Mouse (Mus musculus) adrenal gland, postnatal 4 days (tissue): ENCODE results near the gene Efl1. TPM values are rescaled to one million over a fixed set of nuclear protein-coding genes. Genes with fewer than 3 reads are reported as not detected.
"Not testable (repeated sequence)": the region's sequence is repeated elsewhere in the genome, so short reads cannot be mapped to it uniquely, and the experiment has no call there.

ENCODE experiments used
- DNase-seq, 2 experiments: peaks; one replicate each; pipeline ENCODE4 v3.0.0; 2021 to 2022; ENCODE audit warnings: low spot score in 2 of 2, mixed read lengths in 2 of 2
- total RNA-seq, 2 experiments: library from RNA; stranded (reverse); gene quantifications; 2 replicates each; pipeline ENCODE4 v1.2.3; 2021

Efl1 gene
- total RNA-seq, 2 experiments from 2014 or later = 20.3 to 24.6 TPM

- DNase-seq = no peak
These were observed 107.3 kb downstream of the Efl1 start for GRCm38 (mm10) chr7:82755602-82756155.

- no peak for DNase-seq
These were observed 110.1 kb downstream of the Efl1 start for GRCm38 (mm10) chr7:82758521-82758920.

- DNase-seq = no peak
These were observed 110.7 kb downstream of the Efl1 start for GRCm38 (mm10) chr7:82759091-82759490.

- DNase-seq = no peak
These were observed 116.5 kb downstream of the Efl1 start for GRCm38 (mm10) chr7:82764951-82765350.

GRCm38 (mm10) chr7:82766623-82767022 lies 118.2 kb downstream of the Efl1 start:
- DNase-seq = no peak

GRCm38 (mm10) chr7:82770207-82770606 lies 121.8 kb downstream of the Efl1 start:
- DNase-seq = peak in 1 of 2 experiments; percentile 10

- DNase-seq = not testable (repeated sequence)
These were observed 122.7 kb downstream of the Efl1 start for GRCm38 (mm10) chr7:82770957-82771660.

GRCm38 (mm10) chr7:82771661-82772021 lies 123.2 kb downstream of the Efl1 start:
- not testable (repeated sequence) for DNase-seq

- DNase-seq = no peak
These were observed 124.1 kb downstream of the Efl1 start for GRCm38 (mm10) chr7:82772481-82772880.

- no peak for DNase-seq
These were observed 124.7 kb downstream of the Efl1 start for GRCm38 (mm10) chr7:82773150-82773549.

GRCm38 (mm10) chr7:82773884-82774283 lies 125.5 kb downstream of the Efl1 start:
- DNase-seq = no peak

- no peak for DNase-seq
These were observed 126.7 kb downstream of the Efl1 start for GRCm38 (mm10) chr7:82775090-82775489.

GRCm38 (mm10) chr7:82783071-82783470 lies 134.7 kb downstream of the Efl1 start:
- no peak for DNase-seq

GRCm38 (mm10) chr7:82783693-82784092 lies 135.3 kb downstream of the Efl1 start:
- no peak for DNase-seq

GRCm38 (mm10) chr7:82785335-82785934 lies 137.0 kb downstream of the Efl1 start:
- DNase-seq = no peak

GRCm38 (mm10) chr7:82785970-82786647 lies 137.7 kb downstream of the Efl1 start:
- DNase-seq = peak in 1 of 2 experiments; percentile 8

GRCm38 (mm10) chr7:82792644-82793043 lies 144.2 kb downstream of the Efl1 start:
- no peak for DNase-seq

- no peak for DNase-seq
These were observed 144.7 kb downstream of the Efl1 start for GRCm38 (mm10) chr7:82793111-82793510.

- DNase-seq = no peak
These were observed 146.1 kb downstream of the Efl1 start for GRCm38 (mm10) chr7:82794542-82794941.

GRCm38 (mm10) chr7:82802206-82802605 lies 153.8 kb downstream of the Efl1 start:
- no peak for DNase-seq

GRCm38 (mm10) chr7:82808257-82808656 lies 159.8 kb downstream of the Efl1 start:
- no peak for DNase-seq

- no peak for DNase-seq
These were observed 160.7 kb downstream of the Efl1 start for GRCm38 (mm10) chr7:82809126-82809525.
